Mouse (Mus musculus) spleen, adult 2 months (tissue): ENCODE measurements around the gene Tmem144.

Source experiments
- CTCF ChIP-seq: fragments of 200-500 bp; IDR thresholded peaks from 2 replicates; pipeline ENCODE4 v1.5.1; 2011; ENCODE audit warnings: mild to moderate bottlenecking, inconsistent platforms; ENCODE audit not compliant: insufficient read depth, insufficient read length, insufficient replicate concordance; ENCODE audit errors: extremely low read depth
- POLR2A ChIP-seq: fragments of 200-500 bp; IDR thresholded peaks from 2 replicates; pipeline ENCODE4 v1.6.1; 2011; ENCODE audit warnings: low read depth, low read length, inconsistent platforms

- TF ChIP-seq CTCF, result no peak
- TF ChIP-seq POLR2A, result no peak
Observed at GRCm38 (mm10) chr3:79829289-79829688, 23.3 kb downstream of the Tmem144 start.
